Mouse (Mus musculus) G1E-ER4 (cell line): Measurements from ENCODE around the gene Ensa. TPM values are rescaled to one million over a fixed set of nuclear protein-coding genes. Genes with fewer than 3 reads are reported as not detected.

ENCODE experiments used
- GATA1 ChIP-seq: IDR thresholded peaks from one replicate; pipeline ENCODE4 v1.8.0; 2012; ENCODE audit warnings: low read length, inconsistent platforms
- polyA plus RNA-seq: library from polyadenylated mRNA; stranded (reverse); fragments of >175 nt; gene quantifications from 2 replicates; pipeline ENCODE4 v1.2.3, GENCODE M21; 2012

Ensa gene
- polyA plus RNA-seq, 1 experiment = 26.3 TPM

- TF ChIP-seq GATA1 = no peak
Observed at GRCm38 (mm10) chr3:95657108-95657507, 32.3 kb downstream of the Ensa start.

- no peak for TF ChIP-seq GATA1
Observed at GRCm38 (mm10) chr3:95657711-95658110, 32.9 kb downstream of the Ensa start.

DNA sequence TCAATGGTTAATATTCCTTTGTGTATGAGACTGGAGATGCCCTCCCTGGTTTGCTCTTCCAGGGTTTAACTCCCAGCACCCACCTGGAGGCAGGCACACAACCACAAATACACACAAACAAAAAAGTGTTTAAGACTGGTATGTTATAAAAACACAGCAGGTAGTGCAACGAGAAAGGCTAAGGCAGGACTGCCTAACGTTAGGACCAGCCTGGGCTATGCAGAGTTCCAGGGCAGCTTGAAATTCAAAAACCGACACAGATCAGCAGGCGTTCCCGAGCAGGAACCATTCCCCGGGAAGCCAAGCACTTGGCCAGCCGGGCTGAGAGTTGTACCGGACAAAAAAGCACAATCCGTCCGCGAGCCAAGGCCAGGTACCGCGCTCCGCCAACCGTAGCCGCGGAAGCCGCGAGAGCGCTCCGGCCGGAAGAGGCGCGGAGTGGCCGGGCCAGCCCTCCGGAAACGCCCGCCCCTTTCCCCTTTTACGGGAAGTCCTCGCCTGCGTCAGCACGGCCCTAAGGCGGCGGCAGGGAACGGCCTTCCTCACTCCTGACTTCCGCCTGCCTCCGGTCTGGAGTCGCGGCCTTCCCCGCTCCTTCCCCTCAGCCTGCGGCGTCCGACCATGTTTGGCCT, 33.6 kb downstream of the Ensa start, which contains the start of gene Mcl1:
TSS of gene Mcl1 (plus strand) at position 553 of the 632 bp plus-strand sequence.
- TF ChIP-seq GATA1 = no peak

DNA sequence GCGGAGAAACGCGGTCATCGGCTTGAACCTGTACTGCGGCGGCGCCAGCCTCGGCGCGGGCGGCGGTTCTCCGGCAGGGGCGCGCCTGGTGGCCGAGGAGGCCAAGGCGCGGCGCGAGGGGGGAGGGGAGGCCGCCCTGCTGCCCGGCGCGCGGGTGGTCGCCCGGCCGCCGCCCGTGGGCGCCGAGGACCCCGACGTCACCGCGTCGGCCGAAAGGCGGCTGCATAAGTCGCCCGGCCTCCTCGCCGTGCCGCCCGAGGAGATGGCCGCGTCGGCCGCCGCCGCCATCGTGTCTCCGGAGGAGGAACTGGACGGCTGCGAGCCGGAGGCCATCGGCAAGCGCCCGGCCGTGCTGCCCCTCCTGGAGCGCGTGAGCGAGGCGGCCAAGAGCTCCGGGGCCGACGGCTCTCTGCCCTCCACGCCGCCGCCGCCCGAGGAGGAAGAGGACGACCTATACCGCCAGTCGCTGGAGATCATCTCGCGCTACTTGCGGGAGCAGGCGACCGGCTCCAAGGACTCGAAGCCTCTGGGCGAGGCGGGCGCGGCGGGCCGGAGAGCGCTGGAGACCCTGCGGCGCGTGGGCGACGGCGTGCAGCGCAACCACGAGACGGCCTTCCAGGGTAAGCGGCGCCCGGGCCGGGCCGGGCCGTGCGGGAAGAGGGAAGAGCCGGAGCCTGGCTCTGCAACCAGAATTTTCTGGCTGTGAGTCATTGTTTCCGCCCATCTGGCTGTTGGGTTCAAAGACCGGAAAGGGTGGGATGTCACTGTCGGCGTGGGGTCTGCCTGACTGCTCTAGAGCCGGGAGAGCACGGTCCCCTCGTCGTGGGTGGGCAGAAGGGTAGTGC, 34.3 kb downstream of the Ensa start:
- TF ChIP-seq GATA1 = no peak

- TF ChIP-seq GATA1 = no peak
Observed at GRCm38 (mm10) chr3:95659948-95660347, 35.2 kb downstream of the Ensa start.

DNA sequence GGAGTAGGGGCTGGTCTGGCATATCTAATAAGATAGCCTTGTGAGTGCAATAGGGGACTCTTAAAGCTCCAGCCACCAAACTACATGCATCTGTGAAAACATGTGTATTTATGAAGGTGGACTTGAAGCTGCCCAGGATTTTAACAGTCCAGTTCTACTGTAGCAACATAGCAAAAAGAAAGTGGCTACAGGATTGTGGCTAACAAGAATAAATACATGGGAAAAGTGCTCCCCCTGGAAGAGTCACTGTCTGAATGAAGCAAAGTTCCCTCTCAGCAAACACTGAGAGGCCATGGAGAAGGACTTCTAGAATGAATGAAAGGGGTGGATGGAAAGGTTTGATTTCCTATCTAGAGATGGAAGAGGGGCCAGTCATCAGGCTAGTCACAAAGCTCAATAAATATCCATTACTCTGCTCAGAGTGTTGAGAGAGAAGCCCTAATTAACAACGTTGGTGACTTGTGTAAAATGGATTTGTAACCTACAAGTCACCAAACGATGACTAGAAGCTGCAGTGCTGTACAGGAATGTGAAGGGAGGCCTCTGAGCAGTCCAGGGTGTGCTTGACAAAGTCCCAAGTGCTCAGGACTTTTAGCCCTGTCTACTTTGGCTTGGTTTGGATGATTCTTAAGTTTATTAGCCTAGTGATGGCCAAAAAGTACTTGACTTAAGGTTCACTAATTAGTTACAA, 36.1 kb downstream of the Ensa start:
- TF ChIP-seq GATA1 = no peak

DNA sequence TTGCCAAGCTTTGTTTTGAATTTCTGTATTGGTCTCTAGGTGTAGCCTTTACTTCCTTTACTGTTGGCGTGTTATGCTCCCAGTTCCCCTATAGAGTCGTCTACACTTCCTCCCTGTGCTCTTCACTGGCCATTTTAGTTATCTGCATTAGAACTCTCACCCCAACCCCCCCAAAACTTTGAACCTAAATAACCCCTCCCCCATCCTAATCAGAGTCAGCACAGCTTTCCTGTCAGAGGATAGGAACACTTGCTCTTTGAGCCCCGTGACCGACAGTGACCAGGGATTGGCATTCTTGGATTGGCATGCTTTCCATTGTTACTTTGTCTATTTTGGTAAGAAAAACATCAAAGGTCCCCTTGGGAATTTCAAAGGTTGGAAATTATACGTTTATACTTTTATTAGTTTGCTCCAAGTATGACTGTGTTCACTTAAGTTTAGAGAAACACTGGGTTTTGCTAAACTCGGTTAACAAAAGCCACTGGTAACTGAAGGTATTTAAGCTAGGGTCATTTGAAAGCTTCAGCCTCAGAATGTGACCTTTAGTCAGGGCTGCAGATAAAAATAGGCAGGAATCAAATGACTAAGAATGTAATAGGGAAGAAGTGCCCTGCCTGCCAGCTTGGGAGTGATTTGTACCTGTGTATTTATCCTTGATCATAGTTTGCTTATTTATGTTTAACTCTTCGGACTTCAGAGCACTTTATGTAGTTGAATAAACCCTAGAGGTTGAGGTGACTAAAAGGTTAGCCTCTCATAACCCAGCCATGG, 37.3 kb downstream of the Ensa start:
- TF ChIP-seq GATA1 = no peak

- TF ChIP-seq GATA1 = no peak
Observed at GRCm38 (mm10) chr3:95662724-95663449, 38.1 kb downstream of the Ensa start.

DNA sequence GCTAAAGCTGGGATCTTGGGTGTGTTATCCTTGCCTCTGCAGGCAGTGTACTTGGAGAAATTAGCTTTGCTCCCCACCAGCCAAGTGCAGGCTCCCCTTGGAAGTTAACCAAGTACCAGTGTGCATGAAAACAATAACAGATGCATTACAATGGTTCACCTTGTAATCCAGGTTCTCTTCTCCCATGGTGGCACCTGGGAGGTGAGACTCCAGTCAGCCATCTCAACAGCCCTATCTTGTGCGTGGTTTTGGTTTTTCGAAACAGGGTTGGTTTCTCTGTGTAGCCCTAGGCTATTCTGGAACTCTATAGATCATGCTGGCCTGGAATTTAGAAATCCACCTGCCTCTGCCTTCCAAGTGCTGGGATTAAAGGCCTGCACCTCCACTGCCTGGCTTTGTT, 38.7 kb downstream of the Ensa start:
- no peak for TF ChIP-seq GATA1

- no peak for TF ChIP-seq GATA1
Observed at GRCm38 (mm10) chr3:95663969-95664608, 39.3 kb downstream of the Ensa start.

DNA sequence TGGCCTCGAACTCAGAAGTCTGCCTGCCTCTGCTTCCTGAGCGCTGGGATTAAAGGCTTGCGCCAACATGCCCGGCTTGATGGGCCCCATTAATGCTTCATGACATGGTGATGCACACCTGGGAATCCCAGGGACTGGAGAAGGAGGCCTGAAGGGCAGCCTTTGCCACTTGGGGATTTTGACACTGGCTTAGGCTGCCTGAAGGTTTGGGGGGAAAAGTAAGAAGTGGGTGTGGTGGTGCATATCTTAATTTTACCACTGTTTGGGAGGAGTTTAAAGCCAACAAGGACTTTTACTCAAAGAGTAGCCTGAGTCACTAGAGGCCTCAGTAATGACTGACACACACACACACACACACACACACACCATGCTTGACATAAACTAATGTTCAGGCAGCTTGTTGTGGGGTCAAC, 40.2 kb downstream of the Ensa start:
- no peak for TF ChIP-seq GATA1

DNA sequence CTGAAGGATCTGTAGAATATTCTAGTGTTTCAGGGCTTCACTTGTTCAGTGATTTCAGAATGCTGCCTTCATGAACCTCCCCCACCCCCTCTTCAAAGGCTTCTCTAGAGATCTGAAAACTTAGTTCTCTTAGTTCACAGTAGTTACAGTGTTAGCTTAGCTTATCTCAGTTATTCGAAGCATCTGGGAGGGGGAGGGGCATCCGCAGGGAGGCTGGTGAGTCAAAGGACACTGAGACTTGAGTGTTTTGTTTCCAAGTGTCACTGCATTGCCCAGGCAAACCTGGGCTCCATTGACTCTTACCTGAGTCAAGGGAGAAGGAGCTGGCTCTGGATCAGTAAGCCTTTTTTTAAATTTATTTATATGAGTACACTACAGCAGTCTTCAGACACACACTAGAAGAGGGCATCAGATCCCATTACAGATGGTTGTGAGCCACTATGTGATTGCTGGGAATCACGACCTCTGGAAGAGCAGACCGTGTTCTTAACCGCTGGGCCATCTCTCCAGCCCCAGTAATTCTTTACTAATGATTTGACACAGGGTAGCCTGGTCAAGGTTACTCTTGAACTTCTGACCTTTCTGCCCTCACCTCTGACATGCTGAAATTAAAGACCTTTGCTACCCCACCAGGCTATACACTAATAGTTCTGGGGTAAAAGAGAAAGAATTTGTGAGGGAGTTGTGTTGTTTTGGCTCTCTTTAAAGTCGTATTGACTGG, 41.5 kb downstream of the Ensa start:
- TF ChIP-seq GATA1 = no peak

GRCm38 (mm10) chr3:95667521-95667920, 42.7 kb downstream of the Ensa start:
- no peak for TF ChIP-seq GATA1

DNA sequence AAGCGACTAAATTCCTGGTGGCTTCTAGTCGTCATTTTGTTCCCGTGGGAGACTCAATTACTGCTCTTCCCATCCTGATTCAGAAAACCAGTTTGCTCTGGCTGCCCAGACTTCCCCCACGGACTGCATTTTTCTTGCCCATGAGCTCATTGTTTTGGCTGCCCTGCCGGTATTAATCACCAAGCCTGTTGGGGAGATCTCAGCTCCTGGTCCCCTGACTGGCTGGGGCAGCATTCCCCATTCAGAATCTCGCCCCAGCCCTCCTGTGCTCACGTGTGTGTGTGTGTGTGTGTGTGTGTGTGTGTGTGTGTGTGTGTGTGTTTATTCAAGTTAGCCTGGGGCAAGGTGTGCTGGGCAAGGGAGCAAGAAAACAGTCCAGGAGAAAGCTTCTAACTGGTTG, 43.2 kb downstream of the Ensa start:
- TF ChIP-seq GATA1 = no peak
